Mouse (Mus musculus) left cerebral cortex, adult 18-20 months (tissue): Measurements from ENCODE around the gene Grb7. TPM values are rescaled to one million over a fixed set of nuclear protein-coding genes. Genes with fewer than 3 reads are reported as not detected.

Experiments
- DNase-seq, 2 experiments: peaks; one replicate each; pipeline ENCODE4 v3.0.0; 2021 to 2022; ENCODE audit warnings: low spot score in 2 of 2, mixed read lengths in 1 of 2
- long read RNA-seq, 2 experiments: library from polyadenylated mRNA; stranded (forward); transcript quantifications; one replicate each; pipeline ENCODE4 v2.0.0; 2021
- total RNA-seq, 2 experiments: library from RNA; stranded (reverse); gene quantifications; 2 replicates each; pipeline ENCODE4 v1.2.3; 2021

Gene Grb7
- total RNA-seq = 1 to 10 TPM; 3.6 to 4.3 TPM
- long read RNA-seq, experiment 1, partial matches to known transcripts = 0 of 4 reads
- long read RNA-seq, experiment 1, other reads (novel, unspliced or antisense) = 1 of 4 reads
- long read RNA-seq, experiment 2, partial matches to known transcripts = 0 of 2 reads
- long read RNA-seq, experiment 2, other reads (novel, unspliced or antisense) = 0 of 2 reads

DNA sequence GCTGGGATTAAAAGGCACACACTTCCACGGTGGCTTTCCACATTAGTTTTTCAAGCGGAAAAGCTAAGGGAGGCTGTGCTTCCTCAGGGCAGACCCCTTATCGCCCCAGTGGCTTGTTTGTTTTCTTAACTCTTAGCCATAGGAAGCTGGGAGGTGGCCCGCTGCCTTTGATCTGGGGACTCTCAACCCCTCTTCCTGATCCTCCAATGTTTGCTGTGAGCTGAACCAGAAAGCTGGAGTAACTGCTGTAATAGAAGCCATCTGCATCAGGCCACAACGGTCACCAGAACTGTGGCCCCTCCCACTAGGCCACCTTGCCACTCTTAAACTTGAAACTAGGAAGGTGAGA lies at the start of gene Grb7:
Gene Grb7 (plus strand): TSS at position 182 of the 349 bp plus-strand sequence.
- no peak for DNase-seq

DNA sequence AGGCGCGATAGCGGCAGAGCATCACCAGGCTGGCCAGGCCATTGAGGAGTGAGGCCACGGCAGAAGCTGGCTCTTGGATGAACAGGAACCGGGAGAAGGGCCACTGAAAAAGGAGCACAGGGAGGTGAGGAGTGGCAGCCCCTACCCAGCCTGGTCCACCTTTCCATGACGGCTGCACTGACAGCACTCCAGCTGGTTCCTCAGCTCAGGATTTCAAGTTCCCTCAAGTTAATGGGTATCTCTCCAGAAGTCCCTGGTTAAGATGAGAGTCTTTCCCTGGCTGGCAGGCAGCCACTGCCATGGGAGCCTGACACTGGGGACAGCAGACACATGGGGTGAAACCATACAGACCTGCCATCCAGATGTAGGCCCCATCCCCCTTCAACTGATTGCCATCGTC lies 48.2 kb upstream of the Grb7 start:
- no peak for DNase-seq

- DNase-seq = peak; percentile 72 to 86
Measured at GRCm38 (mm10) chr11:98400161-98400726, 46.0 kb upstream of the Grb7 start, which contains the start of gene Pgap3. Pgap3 (minus strand) TSS chr11:98400490.

DNA sequence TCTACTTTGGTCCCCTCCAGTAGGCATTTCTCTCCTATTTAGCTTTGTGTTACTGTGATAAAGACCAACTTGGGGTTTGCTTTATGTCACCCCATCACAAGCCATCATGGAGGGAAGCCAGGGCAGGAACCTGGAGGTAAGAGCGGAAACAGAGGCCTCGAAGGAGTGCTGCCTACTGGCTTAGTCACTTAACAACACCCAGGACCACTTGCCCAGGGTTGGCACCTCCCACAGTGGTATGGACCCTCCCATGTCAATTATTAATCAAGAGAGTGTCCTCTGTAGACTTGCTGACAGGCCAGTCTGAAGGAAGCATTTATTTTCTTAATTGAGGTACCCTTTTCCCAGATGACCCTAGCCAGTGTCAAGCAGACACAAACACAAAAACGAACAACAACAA lies 45.4 kb upstream of the Grb7 start:
- no peak for DNase-seq

- DNase-seq = no peak
Measured at GRCm38 (mm10) chr11:98406621-98407020, 39.6 kb upstream of the Grb7 start.

DNA sequence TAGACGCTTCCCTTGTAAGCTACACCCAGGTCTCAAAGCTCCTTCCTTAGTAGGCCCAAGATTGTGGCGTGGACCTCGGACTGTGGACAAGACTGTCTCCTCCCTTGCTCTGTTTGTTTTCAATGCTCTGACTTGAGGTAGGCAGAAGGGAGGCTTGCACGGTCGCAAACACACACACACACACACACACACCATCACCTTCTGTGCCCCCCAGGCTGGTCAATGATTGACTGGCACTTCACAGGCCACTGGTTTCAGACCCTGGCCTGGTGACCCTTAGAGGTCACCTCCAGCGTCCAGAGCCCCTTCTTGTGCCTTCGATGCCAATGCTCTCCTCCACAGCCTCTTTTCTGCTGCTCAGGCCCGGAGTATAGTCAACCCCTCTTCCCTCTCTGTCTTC lies 37.3 kb upstream of the Grb7 start:
- no peak for DNase-seq

DNA sequence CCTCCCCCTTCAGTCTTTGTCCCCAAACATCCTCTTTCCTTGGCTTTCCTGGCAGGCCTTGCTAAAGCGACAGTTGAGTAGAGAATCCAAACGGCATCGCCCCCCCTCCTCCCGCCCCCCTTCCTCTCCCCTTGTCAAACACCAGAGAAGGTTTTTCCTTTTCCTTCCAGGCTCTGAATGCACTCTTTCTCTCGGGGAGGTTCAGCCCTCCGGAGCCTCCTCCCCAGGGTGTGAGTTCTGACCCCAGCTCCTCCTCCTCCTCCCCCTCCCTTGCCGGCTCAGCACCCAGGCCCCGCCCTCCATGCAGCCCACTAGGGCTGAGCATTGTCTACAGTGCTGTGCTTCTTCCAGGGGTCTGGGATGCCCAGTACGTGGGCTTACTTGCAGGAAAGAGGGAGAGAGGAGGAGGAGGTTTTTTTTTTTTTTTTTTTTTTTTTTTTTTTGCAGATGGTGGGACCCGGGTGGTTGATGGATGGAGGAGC lies 36.8 kb upstream of the Grb7 start:
- DNase-seq = no peak

GRCm38 (mm10) chr11:98412273-98412796 lies 33.9 kb upstream of the Grb7 start, which contains the start of gene Erbb2:
Erbb2 (plus strand) TSS chr11:98412470.
- no peak for DNase-seq

DNA sequence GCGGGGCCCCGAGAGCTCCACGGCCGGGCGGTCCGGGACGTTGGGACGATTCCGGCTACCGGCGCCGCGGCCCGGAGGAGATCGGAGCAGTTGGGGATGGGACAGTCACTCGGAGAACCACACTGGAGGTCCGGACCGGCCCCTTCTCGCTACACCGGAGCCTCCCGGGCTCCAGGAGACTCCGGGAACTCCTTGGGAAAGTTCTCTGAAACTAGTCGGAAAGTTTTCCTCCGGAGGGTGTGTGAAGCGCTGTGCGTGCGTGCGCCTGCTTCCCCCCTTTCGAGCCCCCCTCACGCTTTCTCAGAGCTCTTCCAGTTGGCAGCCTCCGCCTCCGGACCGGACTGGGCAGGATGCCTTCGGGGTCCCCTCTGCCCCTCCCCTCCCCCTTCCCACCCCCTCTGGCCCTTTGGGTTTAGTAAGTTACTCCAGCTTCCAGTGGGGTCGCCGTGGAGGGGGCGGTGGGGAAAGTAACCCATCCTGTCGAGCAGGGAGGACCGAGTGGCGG lies 33.3 kb upstream of the Grb7 start:
- DNase-seq = no peak

DNA sequence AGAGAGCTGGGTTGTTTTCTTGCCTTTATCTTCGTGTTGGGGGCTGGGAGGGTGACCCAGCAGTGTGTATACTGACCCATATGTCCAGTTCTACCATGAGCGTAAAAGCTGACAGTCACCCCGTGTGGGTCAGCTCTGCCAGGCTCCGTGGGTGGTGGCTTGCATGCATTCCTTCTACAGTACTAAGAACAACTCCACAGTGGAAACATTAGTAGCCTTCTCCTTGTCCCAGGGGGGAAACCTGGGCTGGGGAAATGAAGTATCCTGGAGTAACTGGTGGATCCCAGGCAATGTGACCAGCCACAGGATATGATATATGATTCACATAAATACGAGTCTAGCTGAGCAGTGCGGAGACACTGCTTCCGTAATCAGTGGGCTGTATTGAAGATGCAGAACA lies 32.5 kb upstream of the Grb7 start:
- DNase-seq = no peak

DNA sequence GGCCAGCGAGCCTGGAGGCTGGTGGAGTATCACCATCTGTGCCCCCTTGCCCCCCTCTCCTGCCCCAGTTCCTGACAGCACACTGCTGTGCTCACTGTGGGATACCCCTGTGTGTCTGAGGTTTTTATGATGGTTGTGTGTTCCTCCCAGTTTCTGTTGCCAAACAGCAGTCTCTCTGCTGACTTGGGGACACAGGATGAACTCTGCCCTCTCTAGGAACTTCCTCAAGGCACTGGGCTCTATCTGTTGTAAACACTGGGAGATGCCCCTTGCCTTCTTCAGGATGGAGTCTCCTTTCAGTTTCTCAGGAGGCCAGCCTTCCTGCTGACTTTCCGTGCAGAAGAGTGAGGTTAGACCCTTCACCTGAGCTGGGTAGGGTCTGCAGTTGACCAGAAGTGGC lies 32.0 kb upstream of the Grb7 start:
- no peak for DNase-seq

GRCm38 (mm10) chr11:98417074-98417473 lies 29.1 kb upstream of the Grb7 start:
- DNase-seq = no peak

- no peak for DNase-seq
Measured at GRCm38 (mm10) chr11:98418273-98418672, 27.9 kb upstream of the Grb7 start.

DNA sequence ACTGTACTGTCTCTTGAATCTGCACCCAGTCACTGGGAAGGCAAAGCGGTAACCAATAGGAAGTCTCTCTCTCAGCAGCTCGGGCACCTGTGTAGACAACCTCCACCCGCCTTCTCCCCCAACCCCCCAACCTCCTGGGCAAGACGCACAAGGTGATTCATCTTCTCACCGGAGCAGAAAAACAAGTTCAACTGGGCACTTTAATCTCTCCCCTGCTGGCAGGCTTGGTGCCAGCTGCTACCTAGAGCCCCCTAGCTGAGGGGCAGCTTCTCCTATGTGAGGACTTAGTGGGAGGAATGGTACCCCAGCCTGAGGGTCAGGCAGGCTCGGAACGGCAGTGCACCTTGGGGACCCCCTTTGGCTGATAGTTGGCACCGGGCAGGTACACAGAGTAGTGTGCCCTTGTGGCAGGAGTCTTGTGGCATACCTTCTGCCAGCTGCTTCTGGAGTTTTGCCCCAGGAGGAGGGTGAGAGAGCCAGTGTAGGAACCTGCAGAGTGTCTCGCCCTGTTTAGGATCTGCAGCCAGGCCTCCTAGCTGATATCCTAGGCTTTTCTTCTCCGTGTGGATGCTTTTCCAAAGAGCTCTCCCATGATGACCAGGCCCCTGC lies 27.2 kb upstream of the Grb7 start:
- no peak for DNase-seq

- DNase-seq = no peak
Measured at GRCm38 (mm10) chr11:98426592-98426991, 19.6 kb upstream of the Grb7 start.

DNA sequence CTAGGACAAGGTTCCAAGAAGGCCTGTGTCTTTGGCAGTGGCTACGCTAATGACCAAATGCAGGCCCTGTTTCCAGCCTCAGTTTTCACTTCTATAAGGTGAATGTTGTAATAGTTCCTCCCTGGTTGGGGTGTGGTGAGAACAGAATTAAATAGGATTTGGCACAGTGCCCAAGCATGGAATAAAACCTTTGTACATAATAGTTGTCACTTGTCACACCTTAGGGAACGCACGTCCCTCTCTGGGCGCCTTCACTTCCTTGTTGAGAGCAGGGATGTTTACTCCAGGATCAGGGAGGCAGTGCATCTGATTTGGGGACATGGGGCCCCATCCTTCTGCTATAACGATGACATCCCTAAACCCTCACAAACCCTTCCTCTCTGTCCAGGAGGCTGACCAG lies 17.8 kb upstream of the Grb7 start:
- DNase-seq = no peak

DNA sequence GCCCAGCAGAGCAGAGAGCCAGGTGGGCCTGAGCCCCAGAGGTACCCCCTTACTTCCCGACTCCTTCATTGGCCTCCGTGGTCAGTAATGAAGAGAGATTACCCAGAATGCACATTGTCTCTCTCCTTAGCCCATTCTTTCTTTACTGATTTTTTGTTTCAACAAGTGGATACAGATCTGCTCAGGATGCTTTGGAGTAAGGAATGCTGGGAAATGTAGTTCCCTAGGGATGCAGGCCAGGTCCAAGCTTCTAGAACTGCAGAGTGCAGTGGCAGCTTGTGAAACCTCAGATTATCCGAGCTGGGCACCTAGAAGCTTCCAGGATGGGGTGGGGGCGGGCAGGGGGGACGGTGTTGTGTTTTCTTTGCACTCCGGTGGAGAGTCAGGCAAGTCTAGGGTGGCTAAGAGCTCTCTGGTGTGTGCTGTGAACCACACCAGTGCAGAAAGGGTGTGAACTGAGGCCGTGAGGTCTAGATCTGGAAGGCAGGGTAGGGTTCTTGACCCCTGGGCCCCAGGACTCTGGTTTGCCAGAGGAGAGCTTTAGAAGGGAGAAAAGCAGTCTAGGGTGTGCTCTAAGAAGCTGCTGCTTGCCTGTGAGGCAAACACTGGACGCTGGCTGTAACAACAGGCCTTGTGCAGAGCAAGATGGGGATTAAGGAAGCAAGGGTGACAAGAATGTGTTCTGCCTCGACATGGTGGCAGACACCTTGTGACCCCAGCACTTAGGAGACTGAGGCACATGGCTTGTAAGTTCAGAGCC lies 14.3 kb upstream of the Grb7 start:
- DNase-seq = no peak

DNA sequence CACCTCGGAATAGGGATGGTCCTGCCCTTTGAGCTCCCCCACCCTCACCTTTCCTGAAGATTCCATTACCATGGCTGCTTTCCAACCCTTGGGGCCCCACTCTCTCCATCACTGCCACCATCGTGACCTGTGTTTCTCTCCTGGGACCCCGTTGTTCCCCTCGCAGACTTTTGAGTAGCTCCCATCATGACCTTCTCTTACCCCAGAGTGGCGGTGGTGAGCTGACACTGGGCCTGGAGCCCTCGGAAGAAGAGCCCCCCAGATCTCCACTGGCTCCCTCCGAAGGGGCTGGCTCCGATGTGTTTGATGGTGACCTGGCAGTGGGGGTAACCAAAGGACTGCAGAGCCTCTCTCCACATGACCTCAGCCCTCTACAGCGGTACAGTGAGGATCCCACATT lies 10.5 kb upstream of the Grb7 start:
- no peak for DNase-seq

- DNase-seq = no peak
Measured at GRCm38 (mm10) chr11:98437441-98437840, 8.8 kb upstream of the Grb7 start.

- DNase-seq = peak; percentile 98 to 99
Measured at GRCm38 (mm10) chr11:98438331-98439158, 7.6 kb upstream of the Grb7 start, which contains the start of gene Mien1. Mien1 (minus strand) TSS chr11:98438991.

DNA sequence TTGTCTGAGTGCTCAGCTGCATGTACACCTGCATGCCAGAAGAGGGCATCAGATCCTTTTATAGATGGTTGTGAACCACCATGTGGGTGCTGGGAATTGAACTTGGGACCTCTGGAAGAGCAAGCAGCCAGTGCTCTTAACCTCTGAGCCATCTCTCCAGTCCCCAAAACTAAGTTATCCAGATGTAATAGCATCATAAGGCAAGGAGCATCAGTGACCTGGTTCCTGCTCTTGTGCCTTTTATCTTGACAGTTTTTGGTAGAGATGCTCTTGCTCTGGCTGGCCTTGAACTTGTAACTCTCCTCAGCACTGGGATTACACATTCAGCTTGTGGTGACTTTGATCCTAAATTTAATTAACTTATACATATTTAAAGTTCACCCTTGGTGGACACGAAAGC lies 2.5 kb upstream of the Grb7 start:
- DNase-seq = no peak
